Mouse (Mus musculus): ENCODE data around the gene Nptx1.

GRCm38 (mm10) chr11:119520713-119521063 is 26.9 kb downstream of the Nptx1 start:
- TF ChIP-seq E2F4 (IDR thresholded peaks at IDR 0.05; ENCODE audit: insufficient read depth), result no peak
- TF ChIP-seq MYOG (IDR thresholded peaks at IDR 0.05; ENCODE audit: control insufficient read depth in 1 of 3, insufficient read depth in 1 of 3, insufficient read length in 2 of 3, low read depth in 2 of 3), result no peak
- TF ChIP-seq POLR2A (IDR thresholded peaks at IDR 0.05; ENCODE audit: insufficient read length, low read depth), result no peak
- no peak for TF ChIP-seq TCF3 (IDR thresholded peaks at IDR 0.05; ENCODE audit: insufficient read length, low read depth)
- TF ChIP-seq SRF (IDR thresholded peaks at IDR 0.05; ENCODE audit: control insufficient read depth, insufficient read length, low read depth), result no peak
- TF ChIP-seq MYOD1 (IDR thresholded peaks at IDR 0.05; ENCODE audit: control insufficient read depth in 1 of 3, insufficient read length in 2 of 3, low read depth in 2 of 3), result no peak
- TF ChIP-seq TCF12 (IDR thresholded peaks at IDR 0.05; ENCODE audit: insufficient read depth, poor library complexity, severe bottlenecking), result no peak
- TF ChIP-seq MAX (IDR thresholded peaks at IDR 0.05; ENCODE audit: low read depth), result no peak
- no peak for TF ChIP-seq POLR2AphosphoS2 (IDR thresholded peaks at IDR 0.05; ENCODE audit: insufficient read length, low read depth)
- no peak for TF ChIP-seq USF1 (IDR thresholded peaks at IDR 0.05; ENCODE audit: low read depth)
- TF ChIP-seq REST (IDR thresholded peaks at IDR 0.05; ENCODE audit: insufficient read depth, insufficient read length), result no peak

Data from myocyte (in vitro differentiated cells).